Mouse (Mus musculus): Measurements from ENCODE around the gene Dpy19l2.
A peak's percentile ranks its signal among the peaks of the same experiment; 100 is the strongest.
"Not testable (repeated sequence)": the region's sequence is repeated elsewhere in the genome, so short reads cannot be mapped to it uniquely, and the experiment has no call there.

The Dpy19l2 gene

DNA sequence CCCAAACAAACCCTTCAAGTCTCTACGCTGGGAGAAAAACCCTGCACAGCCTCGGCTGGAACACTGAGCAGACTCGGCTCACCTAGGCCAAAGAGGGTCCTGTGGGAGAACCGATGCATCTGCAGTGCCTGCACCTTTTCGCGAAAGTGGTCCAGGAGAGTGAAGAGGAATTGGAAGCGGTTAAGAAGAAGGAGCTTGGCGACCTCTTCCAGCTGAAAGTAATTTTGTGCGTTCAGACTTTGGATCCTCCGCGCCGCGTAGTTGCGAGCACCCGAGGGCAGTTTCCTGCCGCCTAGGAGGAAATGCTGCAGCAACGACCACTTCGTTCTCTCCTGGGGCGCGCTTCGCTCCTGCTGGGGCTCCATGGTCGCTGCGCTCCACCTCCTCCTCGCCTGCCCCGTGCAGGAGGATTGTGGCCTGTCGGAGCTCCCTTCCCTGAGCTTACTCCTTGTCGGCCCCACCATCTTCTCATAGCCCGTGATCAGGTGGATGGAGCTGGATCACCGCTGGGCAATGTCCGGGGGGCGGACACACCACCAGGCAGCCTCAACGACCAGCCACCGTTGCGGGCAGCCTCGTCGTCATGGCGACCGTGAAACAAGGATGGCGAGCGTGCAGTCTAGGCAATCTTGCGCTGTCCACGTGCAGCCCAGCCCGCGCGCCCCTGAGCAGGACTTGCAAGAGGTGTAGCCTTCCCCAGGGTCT, at the start of gene Dpy19l2:
TSS of gene Dpy19l2 (minus strand) at position 594 of the 705 bp plus-strand sequence.
- DNase-seq (ENCODE audit: low read depth): no peak

DNA sequence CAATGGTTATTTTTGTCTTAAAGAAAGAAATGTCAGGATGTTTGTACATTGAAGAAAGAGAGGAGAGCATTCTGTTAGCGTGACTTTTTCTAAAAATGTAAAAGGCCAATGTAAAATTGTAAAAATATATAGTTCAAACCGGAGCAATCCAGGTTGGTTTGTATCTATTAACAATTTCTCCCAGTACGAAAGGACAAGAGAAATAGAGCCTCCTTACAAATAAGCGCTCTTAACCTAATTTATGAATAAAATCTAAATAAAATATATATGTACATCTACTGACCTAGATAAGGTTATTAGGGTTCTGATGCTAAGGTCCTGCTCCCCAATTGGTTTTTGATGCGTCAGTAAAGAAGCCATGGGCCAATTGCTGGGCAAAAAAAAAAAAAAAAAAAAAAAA, 48.9 kb upstream of the Dpy19l2 start:
- no peak for DNase-seq (ENCODE audit: low read depth)

DNA sequence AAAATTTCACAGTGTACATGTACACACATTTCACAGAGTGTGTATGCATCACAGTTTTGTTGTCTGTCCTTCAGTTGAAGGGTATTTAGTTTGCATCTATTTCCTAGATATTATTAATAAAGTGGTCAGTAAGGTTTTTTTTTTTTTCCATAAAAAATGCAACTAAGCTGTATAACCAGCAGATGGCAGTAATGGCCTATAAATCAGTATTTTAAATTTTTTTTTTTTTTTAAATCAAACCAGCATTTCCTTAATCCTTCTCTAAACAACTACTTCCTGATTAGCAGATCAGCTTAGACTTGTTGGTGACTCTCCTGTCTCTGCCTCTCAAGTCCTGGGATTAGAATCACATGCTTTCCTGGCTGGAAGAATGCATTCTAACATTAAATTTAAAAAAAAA, 5.2 kb upstream of the Dpy19l2 start:
- DNase-seq (ENCODE audit: low read depth): peak; percentile 39

DNA sequence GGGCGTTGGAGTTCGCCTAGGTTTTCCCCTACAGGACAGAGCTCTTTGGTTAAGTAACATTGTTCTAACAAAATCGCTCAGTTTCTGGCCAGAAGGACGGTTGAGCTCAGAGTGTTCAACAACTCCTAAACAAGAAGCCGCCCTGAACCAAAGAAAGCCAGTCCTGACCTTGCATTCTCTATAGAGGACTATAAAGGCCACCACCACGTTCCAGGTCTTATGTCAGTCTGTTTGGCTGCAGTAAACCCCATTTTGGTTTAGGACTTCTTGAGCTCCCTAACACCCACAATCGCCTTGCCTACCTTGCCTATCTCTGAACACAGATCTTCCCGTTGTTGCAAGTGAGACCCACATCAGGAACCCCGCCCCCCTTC, 299 bp upstream of the Dpy19l2 start:
- DNase-seq (ENCODE audit: low read depth): no peak

DNA sequence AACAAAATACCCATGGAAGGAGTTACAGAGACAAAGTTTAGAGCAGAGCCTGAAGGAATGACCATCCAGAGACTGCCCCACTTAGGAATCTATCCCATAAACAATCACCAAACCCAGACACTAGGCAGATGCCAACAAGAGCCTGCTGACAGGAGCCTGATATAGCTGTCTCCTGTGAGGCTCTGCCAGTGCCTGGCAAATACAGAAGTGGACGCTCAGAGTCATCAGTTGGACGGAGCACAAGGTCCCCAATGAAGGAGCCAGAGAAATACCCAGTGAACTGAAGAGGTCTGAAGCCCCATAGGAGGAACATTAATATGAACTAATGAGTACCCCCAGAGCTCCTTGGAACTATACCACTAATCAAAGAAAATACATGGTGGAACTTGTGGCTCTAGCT, 58.8 kb downstream of the Dpy19l2 start:
- DNase-seq (ENCODE audit: low read depth): not testable (repeated sequence)

DNA sequence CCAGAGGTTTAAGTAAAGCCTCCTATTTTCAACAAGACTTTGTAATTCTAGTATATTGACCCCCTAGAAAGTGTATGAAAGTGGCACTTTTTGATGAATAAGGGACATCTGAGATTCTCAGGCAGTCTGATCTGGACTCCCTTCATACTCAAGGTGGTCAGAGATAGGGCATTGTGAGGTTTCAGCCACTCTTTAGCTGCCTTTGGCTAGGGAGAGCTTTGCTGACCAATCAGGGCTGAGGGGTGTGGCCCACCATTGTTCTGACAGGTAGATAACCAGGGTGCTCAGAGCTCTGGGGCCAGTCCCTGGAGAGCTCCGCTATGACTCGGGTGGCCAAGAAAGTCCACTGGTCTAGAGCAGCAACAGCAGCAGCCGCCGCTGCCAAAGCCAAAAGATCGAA, 71.2 kb downstream of the Dpy19l2 start, which contains the start of gene Cypt4:
TSS of gene Cypt4 (plus strand) at position 301 of the 400 bp plus-strand sequence.
- DNase-seq (ENCODE audit: low read depth): no peak

DNA sequence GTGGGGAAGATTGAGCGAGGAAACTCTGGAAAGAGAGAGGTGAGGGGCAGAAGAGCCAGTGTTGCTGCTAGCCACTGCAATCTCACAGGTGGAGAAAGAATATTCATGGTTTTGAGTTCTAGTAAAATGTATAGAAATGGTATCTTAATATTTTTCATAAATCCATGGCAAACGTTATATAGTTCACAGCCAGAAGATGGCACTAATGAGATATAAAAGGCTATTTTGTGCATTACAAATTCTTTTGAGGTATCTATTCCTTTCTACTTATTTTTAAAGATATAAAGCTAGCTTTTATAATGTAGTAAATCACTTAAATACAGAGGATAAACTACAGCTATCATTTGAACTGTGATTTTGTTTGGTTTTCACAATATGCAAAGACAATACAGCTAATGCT, 157.9 kb downstream of the Dpy19l2 start:
- peak; percentile 24 for DNase-seq (ENCODE audit: low read depth)

DNA sequence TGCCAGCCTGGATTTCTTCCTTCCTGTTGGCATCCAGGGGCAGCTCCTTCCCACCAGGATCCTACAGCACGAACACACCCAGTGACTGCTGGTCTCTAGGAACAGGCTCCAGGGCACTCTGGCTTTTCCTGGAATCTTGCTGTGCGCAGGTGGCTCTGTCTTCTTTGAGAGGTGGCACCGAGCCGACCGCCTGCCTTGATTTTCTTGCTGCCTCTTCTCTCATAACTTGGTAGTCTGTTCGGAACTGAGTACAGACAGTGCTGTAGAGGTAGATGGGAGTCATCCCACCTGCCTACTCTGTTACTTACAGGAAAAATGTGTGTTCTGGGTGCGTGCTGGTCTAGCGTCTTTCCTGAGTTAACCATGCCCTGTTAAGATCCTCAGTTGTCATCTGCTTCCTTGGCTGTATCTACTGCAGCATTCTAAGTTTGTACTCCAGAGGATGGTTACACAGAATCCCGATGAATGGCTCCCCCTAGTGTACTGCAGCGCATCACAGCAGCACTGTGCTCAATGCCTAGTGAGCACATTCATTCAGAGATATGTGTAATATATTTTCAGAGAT, 179.4 kb downstream of the Dpy19l2 start:
- peak; percentile 60 for DNase-seq (ENCODE audit: low read depth)

DNA sequence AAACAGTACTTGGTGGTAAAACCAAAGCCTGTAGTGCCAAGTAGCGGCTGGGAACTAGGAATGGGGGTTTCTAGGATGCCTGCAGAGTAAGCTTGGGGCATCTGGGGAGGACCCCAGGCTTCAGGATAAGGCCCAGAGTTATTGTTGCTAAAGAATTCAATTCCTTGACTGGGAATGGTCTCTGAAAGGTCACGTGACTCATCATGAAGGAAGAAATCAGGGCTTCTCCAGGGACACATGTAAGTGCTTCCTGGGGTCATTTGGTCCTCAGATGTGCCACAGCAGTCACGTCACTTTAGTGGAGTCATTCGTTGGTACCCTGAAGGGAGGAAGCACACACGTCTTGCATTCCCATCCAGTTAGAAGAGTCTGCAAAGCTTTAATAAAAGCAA, 182.0 kb downstream of the Dpy19l2 start:
- DNase-seq (ENCODE audit: low read depth): no peak

DNA sequence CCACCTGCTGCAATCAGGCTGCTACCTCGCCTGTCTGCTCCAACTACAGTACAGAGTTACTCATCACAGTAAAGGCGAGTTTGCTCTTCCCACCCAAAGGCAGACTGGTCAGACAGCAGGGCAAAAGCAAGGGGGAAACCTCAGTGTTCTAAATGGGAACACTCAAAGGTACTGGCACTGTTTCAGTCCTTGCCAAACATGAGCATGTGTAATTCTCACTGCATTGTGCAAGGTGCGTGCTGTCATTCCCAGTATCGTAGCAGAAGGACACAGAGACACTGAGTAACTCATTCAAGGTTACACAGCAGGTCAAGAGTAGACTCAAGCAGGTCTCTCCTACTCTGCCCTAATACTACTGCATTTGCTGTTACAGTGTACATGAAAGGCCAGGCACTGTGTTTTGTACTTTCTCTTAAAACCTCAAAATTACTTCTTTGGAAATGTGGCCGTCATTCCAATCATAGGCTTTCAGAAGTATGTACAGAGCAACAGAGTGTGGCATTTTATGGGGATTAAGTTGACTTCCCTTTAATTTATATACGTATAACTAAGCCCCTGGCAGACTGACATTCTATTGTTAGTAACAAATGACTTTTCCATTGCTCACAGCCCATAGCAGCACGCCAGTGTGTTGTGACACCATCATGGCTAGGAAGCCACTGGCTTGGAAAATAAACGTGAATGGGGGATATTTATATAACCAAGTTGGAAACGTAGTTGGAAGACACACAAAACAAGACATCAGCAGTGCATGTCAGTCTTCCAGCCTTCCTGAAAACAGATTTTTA, 182.6 kb downstream of the Dpy19l2 start:
- DNase-seq (ENCODE audit: low read depth): no peak

DNA sequence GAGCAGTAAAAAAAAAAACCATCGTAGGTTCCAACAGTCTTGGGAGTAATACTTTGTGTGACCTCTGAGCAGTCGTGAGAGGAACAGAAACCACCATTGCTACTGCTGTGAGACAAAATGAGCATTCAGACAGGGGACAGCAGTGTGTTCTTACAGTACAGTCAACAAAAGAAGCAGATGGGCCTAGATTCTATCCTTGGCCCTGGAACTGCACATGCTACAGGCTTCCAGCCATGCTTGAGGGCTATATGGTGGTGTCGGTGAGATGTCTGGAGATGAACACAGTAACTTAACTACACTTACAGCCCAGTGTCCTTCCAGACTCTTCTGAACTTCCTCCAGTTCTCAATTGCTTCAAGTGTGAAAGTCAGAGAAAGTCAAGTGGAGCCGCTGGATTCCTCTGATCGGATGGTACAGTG, 184.0 kb downstream of the Dpy19l2 start:
- DNase-seq (ENCODE audit: low read depth): no peak

DNA sequence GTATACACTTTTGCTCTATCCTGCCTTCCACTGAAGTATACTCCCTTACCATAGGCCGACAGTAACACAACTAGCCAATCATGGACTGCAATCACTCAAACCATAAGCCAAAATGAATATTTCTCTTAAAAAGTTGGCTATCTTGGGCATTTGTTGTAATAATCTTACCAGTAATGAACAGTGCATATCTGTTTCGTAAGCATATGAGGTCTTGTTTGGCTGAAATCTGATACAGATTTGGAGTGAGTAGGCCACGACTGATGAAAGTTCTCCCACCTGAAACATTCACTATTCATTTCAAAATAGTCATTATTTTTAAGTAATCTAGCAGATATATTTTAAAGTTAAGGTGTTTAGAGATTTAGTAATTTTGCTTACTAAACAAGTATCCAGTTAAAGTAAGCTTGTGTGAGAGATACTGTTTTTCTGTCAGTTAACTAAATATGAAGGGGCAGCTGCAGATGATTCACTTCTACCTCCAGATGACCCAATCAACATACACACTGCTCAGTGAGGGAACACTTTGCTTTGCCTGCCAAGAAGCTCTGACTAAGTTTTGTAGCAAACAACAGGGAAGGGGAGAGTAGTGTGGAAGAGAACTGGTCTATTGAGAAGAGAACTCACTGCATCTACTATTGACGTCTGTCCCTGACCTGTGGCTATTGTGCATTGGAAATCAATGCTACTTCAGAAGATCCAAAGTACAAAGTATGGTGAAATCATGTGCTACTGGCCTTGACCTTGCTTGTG, 184.5 kb downstream of the Dpy19l2 start:
- DNase-seq (ENCODE audit: low read depth): no peak

DNA sequence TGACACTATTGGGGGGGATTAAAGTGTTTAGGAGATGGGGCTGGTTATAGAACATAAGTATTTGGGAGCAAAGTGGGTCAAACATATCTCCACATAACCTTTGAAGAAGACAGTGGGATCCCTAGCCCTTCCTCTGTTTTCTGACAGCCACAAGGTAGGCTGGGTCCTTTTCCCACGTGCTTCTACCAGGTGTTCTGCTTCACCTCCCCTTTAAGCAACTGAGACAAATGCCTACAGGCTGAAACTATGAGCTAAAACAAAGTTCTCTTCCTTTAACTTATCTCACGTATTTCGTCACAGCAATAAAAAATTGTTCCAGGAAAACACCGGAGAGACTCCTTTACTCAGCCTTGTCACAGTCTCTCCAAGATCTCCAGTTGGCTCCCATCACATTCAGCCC, 187.2 kb downstream of the Dpy19l2 start:
- no peak for DNase-seq (ENCODE audit: low read depth)

All from 416B (cell line).